Mouse (Mus musculus) CH12.LX (cell line): Measurements from ENCODE around the gene Fgf8. TPM values are rescaled to one million over a fixed set of nuclear protein-coding genes. Genes with fewer than 3 reads are reported as not detected.

Source experiments
- DNase-seq: peaks from one replicate; pipeline ENCODE4 v3.0.0-alpha.2; 2013; ENCODE audit errors: extremely low read depth
- H3K27ac ChIP-seq: 2 replicates; pipeline ENCODE4 v1.5.1; 2012; ENCODE audit warnings: low read depth, mild to moderate bottlenecking, control low read depth, moderate library complexity; ENCODE audit not compliant: insufficient read depth
- H3K27me3 ChIP-seq: replicated peaks from 2 replicates; pipeline ENCODE3; 2012; ENCODE audit warnings: inconsistent platforms
- H3K36me3 ChIP-seq, 2 experiments: replicated peaks in 1 of 2; 2 replicates each; pipeline versions ENCODE3 to v1.6.1; 2012; ENCODE audit warnings: inconsistent platforms in 1 of 2, low read length in 1 of 2, mild to moderate bottlenecking in 1 of 2, mixed read lengths in 1 of 2, moderate library complexity in 1 of 2; ENCODE audit not compliant: control insufficient read depth in 1 of 2, insufficient read depth in 1 of 2
- H3K4me1 ChIP-seq, 2 experiments: 2 replicates each; pipeline ENCODE4 v1.6.1; 2012; ENCODE audit warnings: inconsistent platforms in 1 of 2, moderate library complexity in 1 of 2; ENCODE audit not compliant: insufficient read depth in 2 of 2, control insufficient read depth in 1 of 2
- H3K4me2 ChIP-seq: 2 replicates; pipeline ENCODE4 v1.6.1; 2012; ENCODE audit warnings: low read depth, mild to moderate bottlenecking, control low read depth; ENCODE audit not compliant: poor library complexity, insufficient read depth, severe bottlenecking
- H3K4me3 ChIP-seq, 3 experiments: fragments of 150-350 bp in 1 of 3; sonication (generic) in 1 of 3; replicated peaks in 1 of 3; 2 replicates each; pipeline versions ENCODE3 to v1.5.1; 2011 to 2012; ENCODE audit warnings: low read depth in 2 of 3, low read length in 2 of 3, mild to moderate bottlenecking in 2 of 3, moderate library complexity in 2 of 3, control low read depth in 1 of 3, improper control_type of control experiment in 1 of 3, inconsistent platforms in 1 of 3, mixed read lengths in 1 of 3; ENCODE audit not compliant: poor library complexity in 1 of 3
- H3K79me2 ChIP-seq: replicated peaks from 2 replicates; pipeline ENCODE4 v1.6.1; 2012; ENCODE audit warnings: mild to moderate bottlenecking, moderate library complexity; ENCODE audit not compliant: control insufficient read depth, poor library complexity, insufficient read depth, severe bottlenecking; ENCODE audit errors: extremely low read depth
- H3K9ac ChIP-seq: 2 replicates; pipeline ENCODE4 v1.6.1; 2012; ENCODE audit warnings: low read depth, mild to moderate bottlenecking, control low read depth, moderate library complexity; ENCODE audit not compliant: insufficient read depth
- H3K9me3 ChIP-seq: replicated peaks from 2 replicates; pipeline ENCODE3; 2012; ENCODE audit warnings: low read length, inconsistent platforms, mixed read lengths
- BHLHE40 ChIP-seq: IDR thresholded peaks from 2 replicates; pipeline ENCODE4 v1.6.1; 2011; ENCODE audit warnings: mild to moderate bottlenecking, low read depth, low read length, improper control_type of control experiment
- CHD1 ChIP-seq: IDR thresholded peaks from 2 replicates; pipeline ENCODE4 v1.6.1; 2012; ENCODE audit warnings: low read depth, low read length, improper control_type of control experiment, inconsistent platforms
- ELF1 ChIP-seq: IDR thresholded peaks from 2 replicates; pipeline ENCODE4 v1.6.1; 2014; ENCODE audit warnings: low read depth, mild to moderate bottlenecking, inconsistent platforms, low read length, improper control_type of control experiment
- EP300 ChIP-seq: IDR thresholded peaks from 2 replicates; pipeline ENCODE4 v1.6.1; 2011; ENCODE audit warnings: low read length, improper control_type of control experiment
- ETS1 ChIP-seq: conservative IDR thresholded peaks from 2 replicates; pipeline ENCODE4 v1.6.1; 2012; ENCODE audit warnings: low read depth, mild to moderate bottlenecking, inconsistent platforms, low read length, improper control_type of control experiment, moderate library complexity
- GABPA ChIP-seq: IDR thresholded peaks from 2 replicates; pipeline ENCODE4 v1.6.1; 2012; ENCODE audit warnings: low read depth, low read length, improper control_type of control experiment, inconsistent platforms; ENCODE audit not compliant: insufficient replicate concordance
- HCFC1 ChIP-seq: IDR thresholded peaks from 2 replicates; pipeline ENCODE4 v1.6.1; 2012; ENCODE audit warnings: low read depth, mild to moderate bottlenecking, inconsistent platforms, low read length, improper control_type of control experiment
- IRF4 ChIP-seq: IDR thresholded peaks from 2 replicates; pipeline ENCODE4 v1.6.1; 2014; ENCODE audit warnings: low read depth, mild to moderate bottlenecking, inconsistent platforms, low read length, improper control_type of control experiment
- MEF2A ChIP-seq: IDR thresholded peaks from 2 replicates; pipeline ENCODE4 v1.6.1; 2014; ENCODE audit warnings: low read depth, mild to moderate bottlenecking, inconsistent platforms, low read length, improper control_type of control experiment, borderline replicate concordance
- MXI1 ChIP-seq: IDR thresholded peaks from 2 replicates; pipeline ENCODE4 v1.6.1; 2011; ENCODE audit warnings: mild to moderate bottlenecking, low read depth, low read length, improper control_type of control experiment
- MYC ChIP-seq: IDR thresholded peaks from 2 replicates; pipeline ENCODE4 v1.6.1; 2011; ENCODE audit warnings: low read depth, mild to moderate bottlenecking, improper control_type of control experiment, low read length
- NRF1 ChIP-seq: IDR thresholded peaks from 2 replicates; pipeline ENCODE4 v1.6.1; 2014; ENCODE audit warnings: low read depth, mild to moderate bottlenecking, inconsistent platforms, low read length, improper control_type of control experiment, moderate library complexity
- POLR2A ChIP-seq: IDR thresholded peaks from 2 replicates; pipeline ENCODE4 v1.6.1; 2011; ENCODE audit warnings: low read depth, mild to moderate bottlenecking, improper control_type of control experiment, low read length
- SIN3A ChIP-seq: IDR thresholded peaks from 2 replicates; pipeline ENCODE4 v1.6.1; 2012; ENCODE audit warnings: low read length, improper control_type of control experiment, inconsistent platforms
- TBP ChIP-seq: conservative IDR thresholded peaks from 2 replicates; pipeline ENCODE4 v1.6.1; 2011; ENCODE audit warnings: low read depth, low read length, improper control_type of control experiment
- TCF12 ChIP-seq: IDR thresholded peaks from 2 replicates; pipeline ENCODE4 v1.6.1; 2014; ENCODE audit warnings: low read depth, mild to moderate bottlenecking, inconsistent platforms, low read length, improper control_type of control experiment
- UBTF ChIP-seq: IDR thresholded peaks from 2 replicates; pipeline ENCODE4 v1.6.1; 2012; ENCODE audit warnings: low read depth, mild to moderate bottlenecking, inconsistent platforms, low read length, improper control_type of control experiment, moderate library complexity
- USF1 ChIP-seq: IDR thresholded peaks from 2 replicates; pipeline ENCODE4 v1.6.1; 2014; ENCODE audit warnings: low read depth, mild to moderate bottlenecking, inconsistent platforms, low read length, improper control_type of control experiment
- USF2 ChIP-seq: conservative IDR thresholded peaks from 2 replicates; pipeline ENCODE4 v1.6.1; 2011; ENCODE audit warnings: low read depth, low read length, improper control_type of control experiment
- ZC3H11A ChIP-seq: IDR thresholded peaks from 2 replicates; pipeline ENCODE4 v1.6.1; 2012; ENCODE audit warnings: low read depth, mild to moderate bottlenecking, inconsistent platforms, low read length, improper control_type of control experiment
- ZKSCAN1 ChIP-seq: IDR thresholded peaks from 2 replicates; pipeline ENCODE4 v1.6.1; 2012; ENCODE audit warnings: low read depth, inconsistent platforms, low read length, improper control_type of control experiment, borderline replicate concordance
- ZMIZ1 ChIP-seq: IDR thresholded peaks from 2 replicates; pipeline ENCODE4 v1.6.1; 2012; ENCODE audit warnings: low read depth, mild to moderate bottlenecking, inconsistent platforms, low read length, improper control_type of control experiment
- ZNF384 ChIP-seq: IDR thresholded peaks from 2 replicates; pipeline ENCODE4 v1.6.1; 2012; ENCODE audit warnings: low read depth, low read length, improper control_type of control experiment, inconsistent platforms
- dilution Hi-C: fragments of 300-500 bp; cut with MboI; formaldehyde crosslinking; loops from 2 replicates; pipeline ENCODE4 v1.14.3; 2020; ENCODE audit warnings: low sequenced_read_pairs; ENCODE audit not compliant: extremely low pct_unique_long_range_greater_than_20kb, extremely low pct_ligation_motif_present
- in situ Hi-C: fragments of 300-500 bp; cut with MboI; formaldehyde crosslinking; loops from 3 replicates; pipeline ENCODE4 v1.14.3; 2019; ENCODE audit warnings: low sequenced_read_pairs, low pct_ligation_motif_present, low pct_unique_long_range_greater_than_20kb, mixed read lengths
- polyA plus RNA-seq: library from polyadenylated mRNA; unstranded; fragments of >175 nt; gene quantifications from 2 replicates; pipeline ENCODE4 v1.2.1, GENCODE M21; 2012; ENCODE audit warnings: low read depth; ENCODE audit not compliant: insufficient read length
- total RNA-seq, 2 experiments: library from RNA; depleted of rRNA; stranded (reverse); fragments of 300-350 nt in 1 of 2; fragments of >200 nt in 1 of 2; gene quantifications; 2 replicates each; pipeline ENCODE4 v1.2.3; 2012 to 2014

The Fgf8 gene
- total and polyA plus RNA-seq, 3 experiments: not detected

- Histone ChIP-seq H3K79me2 (no peaks in the 10 kb centered on the region), H3K27ac (no peak overlapping the region), H3K9me3 (peaks cover 14% of the 10 kb centered on the region), H3K4me1 (peaks cover 0 to 6% of the 10 kb centered on the region in 2 experiments; a peak in 2 of 4 replicates), H3K9ac (no peak overlapping the region), H3K27me3 (peaks cover 12% of the 10 kb centered on the region), H3K36me3 (peaks cover 0 to 5% of the 10 kb centered on the region in 2 experiments), H3K4me3 (no peak overlapping the region), H3K4me2 (no peak overlapping the region)
- DNase-seq: no peak
- dilution Hi-C loops (no loop called here), in situ Hi-C loops (loop anchor here (10.0 kb wide), 1 partner anchor 527 kb away; no protein-coding TSS in a partner anchor)
- TF ChIP-seq EP300 (no peak), MYC (no peak), BHLHE40 (no peak), ELF1 (no peak), UBTF (no peak)
- TF ChIP-seq, all 38 proteins: peak for 0
Observed at GRCm38 (mm10) chr19:45741431-45742217, 1.1 kb downstream of the Fgf8 start.

GRCm38 (mm10) chr19:45740817-45741216 lies 1.9 kb downstream of the Fgf8 start:
- no peaks in the 10 kb centered on the region for H3K4me1 ChIP-seq
- peaks cover 0 to under 1% of the 10 kb centered on the region in 2 experiments for H3K36me3 ChIP-seq
- no peak overlapping the region for H3K4me3 ChIP-seq
- H3K79me2 ChIP-seq: no peaks in the 10 kb centered on the region
- TF ChIP-seq TCF12: no peak
- TF ChIP-seq EP300: no peak
- no peak for TF ChIP-seq SIN3A
- no peak for TF ChIP-seq MEF2A
- no peak overlapping the region for H3K9ac ChIP-seq
- peaks cover 14% of the 10 kb centered on the region for H3K9me3 ChIP-seq
- DNase-seq: no peak
- H3K4me2 ChIP-seq: no peak overlapping the region
- dilution Hi-C loops: no loop called here
- no peak overlapping the region for H3K27ac ChIP-seq
- in situ Hi-C loops: loop anchor here (10.0 kb wide), 1 partner anchor 526 kb away; no protein-coding TSS in a partner anchor
- peaks cover 12% of the 10 kb centered on the region for H3K27me3 ChIP-seq

- in situ Hi-C loops (loop anchor here (10.0 kb wide), 1 partner anchor 525 kb away; no protein-coding TSS in a partner anchor), dilution Hi-C loops (no loop called here)
Observed at GRCm38 (mm10) chr19:45740233-45740632, 2.5 kb downstream of the Fgf8 start.

More at GRCm38 (mm10) chr19:45740233-45740632, 2.5 kb downstream of the Fgf8 start:
- Histone ChIP-seq H3K4me3 (no peak overlapping the region), H3K27ac (no peak overlapping the region), H3K36me3 (no peaks in the 10 kb centered on the region), H3K79me2 (no peaks in the 10 kb centered on the region), H3K9ac (no peak overlapping the region), H3K9me3 (peaks cover 14% of the 10 kb centered on the region), H3K27me3 (peaks cover 12% of the 10 kb centered on the region), H3K4me2 (no peak overlapping the region), H3K4me1 (no peaks in the 10 kb centered on the region)
- DNase-seq: no peak
- TF ChIP-seq ETS1 (no peak), MXI1 (no peak), IRF4 (no peak), BHLHE40 (no peak), USF2 (no peak), GABPA (no peak), ZMIZ1 (no peak), HCFC1 (no peak), CHD1 (no peak), TBP (no peak), TCF12 (no peak), POLR2A (no peak), ZKSCAN1 (no peak), USF1 (no peak), MYC (no peak), ZNF384 (no peak), NRF1 (no peak), ZC3H11A (no peak)
